Mouse (Mus musculus) MEL (cell line): Measurements from ENCODE around the gene Ank2. TPM values are rescaled to one million over a fixed set of nuclear protein-coding genes. Genes with fewer than 3 reads are reported as not detected.

Experiments used
- DNase-seq: peaks from one replicate; pipeline ENCODE4 v3.0.0; 2011; ENCODE audit warnings: low read depth, low spot score
- H3K27ac ChIP-seq: 2 replicates; pipeline ENCODE4 v1.5.1; 2012; ENCODE audit warnings: low read depth, mild to moderate bottlenecking, control low read depth, low read length, moderate library complexity; ENCODE audit not compliant: control insufficient read depth
- H3K27me3 ChIP-seq, 2 experiments: fragments of 150-350 bp in 1 of 2; sonication (generic) in 1 of 2; 2 replicates each; pipeline ENCODE4 v1.6.1; 2012; ENCODE audit warnings: low read length in 2 of 2, mild to moderate bottlenecking in 2 of 2, improper control_type of control experiment in 1 of 2, moderate library complexity in 1 of 2; ENCODE audit not compliant: insufficient read depth in 2 of 2, control insufficient read depth in 1 of 2
- H3K36me3 ChIP-seq, 2 experiments: 2 replicates each; pipeline ENCODE4 v1.6.1; 2012 to 2014; ENCODE audit warnings: low read length in 2 of 2, improper control_type of control experiment in 1 of 2, inconsistent platforms in 1 of 2, mild to moderate bottlenecking in 1 of 2; ENCODE audit not compliant: insufficient read depth in 2 of 2, control insufficient read depth in 1 of 2
- H3K4me1 ChIP-seq, 2 experiments: fragments of 150-350 bp in 1 of 2; sonication (generic) in 1 of 2; 2 replicates each; pipeline ENCODE4 v1.6.1; 2012; ENCODE audit warnings: low read length in 2 of 2, improper control_type of control experiment in 1 of 2, mild to moderate bottlenecking in 1 of 2; ENCODE audit not compliant: insufficient read depth in 2 of 2, control insufficient read depth in 1 of 2
- H3K4me3 ChIP-seq, 2 experiments: fragments of 150-350 bp in 1 of 2; sonication (generic) in 1 of 2; 2 replicates each; pipeline ENCODE4 v1.5.1; 2012; ENCODE audit warnings: low read depth in 2 of 2, low read length in 2 of 2, mild to moderate bottlenecking in 2 of 2, moderate library complexity in 2 of 2, control low read depth in 1 of 2, improper control_type of control experiment in 1 of 2; ENCODE audit not compliant: control insufficient read depth in 1 of 2, insufficient read depth in 1 of 2
- H3K79me2 ChIP-seq: 2 replicates; pipeline ENCODE4 v1.6.1; 2012; ENCODE audit warnings: mild to moderate bottlenecking, low read length, moderate library complexity; ENCODE audit not compliant: control insufficient read depth, poor library complexity, insufficient read depth
- H3K9ac ChIP-seq: 2 replicates; pipeline ENCODE4 v1.6.1; 2012; ENCODE audit warnings: low read depth, mild to moderate bottlenecking, control low read depth, low read length, moderate library complexity; ENCODE audit not compliant: control insufficient read depth, poor library complexity, severe bottlenecking
- H3K9me3 ChIP-seq: fragments of 150-350 bp; sonication (generic); replicated peaks from 2 replicates; pipeline ENCODE4 v1.6.1; 2012; ENCODE audit warnings: mild to moderate bottlenecking, low read length, improper control_type of control experiment, moderate library complexity; ENCODE audit not compliant: insufficient read depth
- CHD1 ChIP-seq: IDR thresholded peaks from 2 replicates; pipeline ENCODE4 v1.6.1; 2012; ENCODE audit warnings: low read depth, mild to moderate bottlenecking, inconsistent platforms, low read length, improper control_type of control experiment
- CHD2 ChIP-seq: IDR thresholded peaks from 2 replicates; pipeline ENCODE4 v1.6.1; 2011; ENCODE audit warnings: low read length, improper control_type of control experiment
- E2F4 ChIP-seq: IDR thresholded peaks from 2 replicates; pipeline ENCODE4 v1.6.1; 2011; ENCODE audit warnings: low read depth, low read length, improper control_type of control experiment, borderline replicate concordance
- ELF1 ChIP-seq: IDR thresholded peaks from 2 replicates; pipeline ENCODE4 v1.6.1; 2014; ENCODE audit warnings: low read depth, mild to moderate bottlenecking, inconsistent platforms, low read length, improper control_type of control experiment, moderate library complexity
- EP300 ChIP-seq, 2 experiments: IDR thresholded peaks; 2 replicates each; pipeline ENCODE4 v1.6.1; 2011; ENCODE audit warnings: improper control_type of control experiment in 2 of 2, low read length in 2 of 2, low read depth in 1 of 2, mild to moderate bottlenecking in 1 of 2
- ETS1 ChIP-seq: IDR thresholded peaks from 2 replicates; pipeline ENCODE4 v1.6.1; 2012; ENCODE audit warnings: low read depth, mild to moderate bottlenecking, inconsistent platforms, low read length, improper control_type of control experiment, moderate library complexity
- GABPA ChIP-seq: IDR thresholded peaks from 2 replicates; pipeline ENCODE4 v1.6.1; 2012; ENCODE audit warnings: low read depth, mild to moderate bottlenecking, inconsistent platforms, low read length, improper control_type of control experiment, moderate library complexity
- HCFC1 ChIP-seq: IDR thresholded peaks from 2 replicates; pipeline ENCODE4 v1.6.1; 2012; ENCODE audit warnings: low read depth, mild to moderate bottlenecking, inconsistent platforms, low read length, improper control_type of control experiment, moderate library complexity
- JUND ChIP-seq: IDR thresholded peaks from 2 replicates; pipeline ENCODE4 v1.6.1; 2011; ENCODE audit warnings: low read depth, mild to moderate bottlenecking, improper control_type of control experiment, low read length
- MAX ChIP-seq: IDR thresholded peaks from 2 replicates; pipeline ENCODE4 v1.6.1; 2011; ENCODE audit warnings: low read length, improper control_type of control experiment
- MEF2A ChIP-seq: IDR thresholded peaks from 2 replicates; pipeline ENCODE4 v1.6.1; 2014; ENCODE audit warnings: low read depth, mild to moderate bottlenecking, inconsistent platforms, low read length, improper control_type of control experiment; ENCODE audit not compliant: poor library complexity, insufficient replicate concordance, severe bottlenecking; ENCODE audit errors: extremely low read depth
- MYB ChIP-seq: IDR thresholded peaks from 2 replicates; pipeline ENCODE4 v1.6.1; 2011; ENCODE audit warnings: mild to moderate bottlenecking, low read depth, low read length, improper control_type of control experiment
- POLR2A ChIP-seq, 2 experiments: IDR thresholded peaks; 2 replicates each; pipeline ENCODE4 v1.6.1; 2011 to 2012; ENCODE audit warnings: low read length in 2 of 2, mild to moderate bottlenecking in 2 of 2, control low read depth in 1 of 2, improper control_type of control experiment in 1 of 2, low read depth in 1 of 2, moderate library complexity in 1 of 2; ENCODE audit not compliant: control insufficient read depth in 1 of 2, insufficient read depth in 1 of 2, poor library complexity in 1 of 2
- POLR2AphosphoS2 ChIP-seq: IDR thresholded peaks from 2 replicates; pipeline ENCODE4 v1.6.1; 2011; ENCODE audit warnings: low read length, improper control_type of control experiment
- POLR2AphosphoS5 ChIP-seq: IDR thresholded peaks from 2 replicates; pipeline ENCODE4 v1.6.1; 2012; ENCODE audit warnings: low read depth, borderline replicate concordance, mild to moderate bottlenecking, inconsistent platforms, low read length, moderate library complexity, mixed read lengths
- RAD21 ChIP-seq: IDR thresholded peaks from 2 replicates; pipeline ENCODE4 v1.6.1; 2011; ENCODE audit warnings: mild to moderate bottlenecking, low read depth, low read length, improper control_type of control experiment
- SIN3A ChIP-seq: IDR thresholded peaks from 2 replicates; pipeline ENCODE4 v1.6.1; 2012; ENCODE audit warnings: low read length, improper control_type of control experiment, inconsistent platforms
- SMC3 ChIP-seq: IDR thresholded peaks from 2 replicates; pipeline ENCODE4 v1.6.1; 2011; ENCODE audit warnings: low read depth, low read length, improper control_type of control experiment
- TAL1 ChIP-seq: IDR thresholded peaks from 2 replicates; pipeline ENCODE4 v1.6.1; 2012; ENCODE audit warnings: mild to moderate bottlenecking, inconsistent platforms, low read length, moderate library complexity, mixed read lengths
- TBP ChIP-seq: IDR thresholded peaks from 2 replicates; pipeline ENCODE4 v1.8.0; 2011; ENCODE audit warnings: low read depth, low read length, improper control_type of control experiment
- USF2 ChIP-seq, 2 experiments: IDR thresholded peaks; 2 replicates each; pipeline ENCODE4 v1.6.1; 2011 to 2012; ENCODE audit warnings: improper control_type of control experiment in 2 of 2, low read length in 2 of 2, borderline replicate concordance in 1 of 2, inconsistent platforms in 1 of 2, low read depth in 1 of 2, mild to moderate bottlenecking in 1 of 2; ENCODE audit not compliant: insufficient read depth in 1 of 2
- ZC3H11A ChIP-seq: IDR thresholded peaks from 2 replicates; pipeline ENCODE4 v1.6.1; 2012; ENCODE audit warnings: low read depth, mild to moderate bottlenecking, inconsistent platforms, low read length, improper control_type of control experiment
- ZKSCAN1 ChIP-seq: IDR thresholded peaks from 2 replicates; pipeline ENCODE4 v1.6.1; 2012; ENCODE audit warnings: low read depth, mild to moderate bottlenecking, inconsistent platforms, low read length, improper control_type of control experiment, moderate library complexity
- ZNF384 ChIP-seq: IDR thresholded peaks from 2 replicates; pipeline ENCODE4 v1.6.1; 2012; ENCODE audit warnings: low read depth, mild to moderate bottlenecking, inconsistent platforms, low read length, improper control_type of control experiment
- polyA plus RNA-seq, 2 experiments: library from polyadenylated mRNA; stranded (reverse) in 1 of 2; unstranded in 1 of 2; fragments of >175 nt in 1 of 2; fragments of >200 nt in 1 of 2; gene quantifications; 2 replicates each; pipeline versions ENCODE4 v1.2.1 to v1.2.4; 2012; ENCODE audit warnings: low replicate concordance in 2 of 2, low read depth in 1 of 2; ENCODE audit not compliant: insufficient read length in 2 of 2, insufficient read depth in 1 of 2, missing spikeins in 1 of 2
- total RNA-seq: library from RNA; depleted of rRNA; stranded (reverse); fragments of 300-350 nt; gene quantifications from 2 replicates; pipeline ENCODE4 v1.2.3, GENCODE M21; 2012

Ank2 gene
- total and polyA plus RNA-seq, 3 experiments, result 2.7 to 4.5 TPM; not detected in 1

- Histone ChIP-seq H3K27me3 (no peaks in the 10 kb centered on the region), H3K9ac (no peak overlapping the region), H3K4me1 (no peaks in the 10 kb centered on the region), H3K27ac (no peak overlapping the region), H3K79me2 (no peaks in the 10 kb centered on the region), H3K9me3 (no peaks in the 10 kb centered on the region), H3K36me3 (no peaks in the 10 kb centered on the region), H3K4me3 (no peak overlapping the region)
- no peak for DNase-seq
- TF ChIP-seq TBP, result no peak
- no peak for TF ChIP-seq ETS1
- TF ChIP-seq POLR2AphosphoS5, result no peak
- no peak for TF ChIP-seq ZC3H11A
- TF ChIP-seq E2F4, result no peak
- no peak for TF ChIP-seq TAL1
- TF ChIP-seq CHD2, result no peak
- TF ChIP-seq POLR2A (IDR thresholded peaks at IDR 0.05; ENCODE audit: control insufficient read depth in 1 of 2, insufficient read depth in 1 of 2, low read depth in 1 of 2, low read length in 2 of 2, poor library complexity in 1 of 2), result no peak
- no peak for TF ChIP-seq POLR2AphosphoS2
- TF ChIP-seq, all 39 proteins: peak for 0
Measured at GRCm38 (mm10) chr3:127376901-127377460, 122.2 kb downstream of the Ank2 start.

- TF ChIP-seq GABPA (no peak), SIN3A (no peak), EP300 (IDR thresholded peaks at IDR 0.05; ENCODE audit: low read depth in 1 of 2, low read length in 2 of 2) (no peak), USF2 (IDR thresholded peaks at IDR 0.05; ENCODE audit: borderline replicate concordance in 1 of 2, insufficient read depth in 1 of 2, low read depth in 1 of 2, low read length in 2 of 2) (no peak), ZKSCAN1 (no peak), CHD1 (no peak), SMC3 (no peak), POLR2A (IDR thresholded peaks at IDR 0.05; ENCODE audit: control insufficient read depth in 1 of 2, insufficient read depth in 1 of 2, low read depth in 1 of 2, low read length in 2 of 2, poor library complexity in 1 of 2) (no peak), ZC3H11A (no peak), TAL1 (no peak), HCFC1 (no peak), ZNF384 (no peak), MAX (no peak), JUND (no peak), MEF2A (no peak), ELF1 (no peak), RAD21 (no peak), POLR2AphosphoS5 (no peak), MYB (no peak)
- Histone ChIP-seq H3K27ac (no peak overlapping the region), H3K9me3 (no peaks in the 10 kb centered on the region), H3K9ac (no peak overlapping the region), H3K27me3 (no peaks in the 10 kb centered on the region), H3K4me1 (no peaks in the 10 kb centered on the region), H3K36me3 (no peaks in the 10 kb centered on the region), H3K4me3 (no peak overlapping the region), H3K79me2 (no peaks in the 10 kb centered on the region)
- no peak for DNase-seq
Measured at GRCm38 (mm10) chr3:127375956-127376660, 123.0 kb downstream of the Ank2 start.
